ENCODE assay signal across 7 mouse cellular contexts in the genomic region with DNA sequence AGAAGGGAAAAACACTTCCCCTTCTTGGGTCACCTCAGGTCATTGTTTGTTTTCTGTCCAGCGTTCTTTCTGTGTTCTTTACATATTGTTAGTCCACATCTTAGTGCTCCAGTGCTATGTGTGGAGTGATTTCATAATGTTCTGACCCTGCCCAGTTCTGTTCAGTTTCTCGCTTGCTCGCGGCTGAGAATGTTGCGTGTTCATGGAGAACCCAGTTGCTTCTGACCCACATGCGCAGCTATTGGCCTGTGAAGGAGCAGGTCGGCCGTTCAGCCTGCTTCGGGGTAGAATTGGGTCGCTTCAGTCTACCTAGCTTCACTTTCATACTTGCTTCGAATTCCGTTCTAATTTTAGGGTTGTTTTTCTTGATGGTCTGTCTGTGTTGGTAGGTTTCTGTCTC. TPM values are rescaled to one million over a fixed set of nuclear protein-coding genes. Genes with fewer than 3 reads are reported as not detected.
A peak's percentile ranks its signal among the peaks of the same experiment; 100 is the strongest.
DNase-seq lines count a peak whose midpoint lies in the region; ATAC-seq lines count a peak whose summit lies in the region.

No protein-coding gene starts in this region.

- H3K4me3 ChIP-seq in limb, embryonic 12.5 days (replicated peaks), result peak overlapping the region; percentile 100
- peak overlapping the region; percentile 94 for H3K4me3 ChIP-seq in midbrain, embryonic 16.5 days (ENCODE audit: low read depth, low read length)

- WGBS in limb, embryonic 12.5 days, result 87% methylated on average over 12 of the region's 12 CpGs
- WGBS in midbrain, embryonic 16.5 days, result 77% methylated on average over 12 of the region's 12 CpGs

- no peak for ATAC-seq in limb, embryonic 12.5 days (ENCODE audit: insufficient number of reproducible peaks, insufficient read depth, low FRiP score, low TSS enrichment, low read depth)
- ATAC-seq in midbrain, embryonic 16.5 days, result no peak
- no peak for ATAC-seq in activated CD4-positive, CD25-positive, alpha-beta regulatory T cell, adult 4 months

- peaks cover 42% of the 10 kb centered on the region for H3K36me3 ChIP-seq in limb, embryonic 12.5 days
- H3K36me3 ChIP-seq in midbrain, embryonic 16.5 days (ENCODE audit: control insufficient read depth, insufficient read depth, low read length), result peaks cover 7% of the 10 kb centered on the region

- H3K27me3 ChIP-seq in limb, embryonic 12.5 days, result peaks cover 10% of the 10 kb centered on the region; the same call in 1 of the 2 replicates
- H3K27me3 ChIP-seq in midbrain, embryonic 16.5 days (ENCODE audit: control insufficient read depth, insufficient read depth, low read depth, low read length), result no peaks in the 10 kb centered on the region

- H3K9ac ChIP-seq in limb, embryonic 12.5 days (replicated peaks), result peak overlapping the region; percentile 100; the same call in 1 of the 2 replicates
- H3K9ac ChIP-seq in midbrain, embryonic 16.5 days (ENCODE audit: low read depth, low read length), result peak overlapping the region; percentile 51

- peak; percentile 66 for DNase-seq in adrenal gland, postnatal 14 days
- DNase-seq in cerebellum, postnatal 36 days, result peak; percentile 38 to 49
- DNase-seq in heart, postnatal 10 days, result peak; percentile 32 to 38
- DNase-seq in MN1 (ENCODE audit: low spot score), result no peak

- intact Hi-C loops in heart, postnatal 10 days (cut with DNase I), result no loop called here

- peaks cover 26% of the 10 kb centered on the region for H3K4me1 ChIP-seq in limb, embryonic 12.5 days (replicated peaks)
- peaks cover 31% of the 10 kb centered on the region for H3K4me1 ChIP-seq in midbrain, embryonic 16.5 days (ENCODE audit: control insufficient read depth, insufficient read depth, low read length)

- no peak overlapping the region for H3K27ac ChIP-seq in limb, embryonic 12.5 days
- no peak overlapping the region for H3K27ac ChIP-seq in midbrain, embryonic 16.5 days (ENCODE audit: low read length)

- no peaks in the 10 kb centered on the region for H3K9me3 ChIP-seq in limb, embryonic 12.5 days
- H3K9me3 ChIP-seq in midbrain, embryonic 16.5 days (replicated peaks; ENCODE audit: control insufficient read depth, low read length, poor library complexity, severe bottlenecking), result no peaks in the 10 kb centered on the region

- peak overlapping the region; percentile 74 for H3K4me2 ChIP-seq in limb, embryonic 12.5 days
- H3K4me2 ChIP-seq in midbrain, embryonic 16.5 days (ENCODE audit: low read length), result peak overlapping the region; percentile 67

RNA-seq across cellular contexts. Expression of gene Eif4g3, which starts 2.6 kb away (rescaled TPM):
- 104 and 107 TPM in 2 replicates for total RNA-seq in adrenal gland, postnatal 14 days (2021)
- total RNA-seq in heart, postnatal 10 days (2021), result 10 to 100 TPM; 59.1 to 60.6 TPM
- polyA plus RNA-seq in limb, embryonic 12.5 days (2016; fragmentation: Nextera tagmentation; extraction: Ambion mirVana), result 48.2 and 51.9 TPM in 2 replicates
- 48.7 and 54.1 TPM in 2 replicates for polyA plus RNA-seq in midbrain, embryonic 16.5 days (2015; fragmentation: Nextera tagmentation; extraction: Ambion mirVana)
- polyA plus RNA-seq in activated CD4-positive, CD25-positive, alpha-beta regulatory T cell, adult 4 months (2017; shearing (Covaris generic)), result 10 to 100 TPM; 35.4 to 42.5 TPM
